Mouse (Mus musculus): Measurements from ENCODE around the gene BC051019. TPM values are rescaled to one million over a fixed set of nuclear protein-coding genes. Genes with fewer than 3 reads are reported as not detected.
A peak's percentile ranks its signal among the peaks of the same experiment; 100 is the strongest.

Gene BC051019
- polyA plus RNA-seq, 1 experiment: not detected

- TF ChIP-seq GATA1 (IDR thresholded peaks at IDR 0.05; ENCODE audit: low read length) (no peak), TAL1 (IDR thresholded peaks at IDR 0.05; ENCODE audit: low read length) (no peak)
- H3K36me3 ChIP-seq (ENCODE audit: control insufficient read depth): peaks cover 23% of the 10 kb centered on the region
- peak overlapping the region; percentile 68 for H3K4me3 ChIP-seq (replicated peaks)
- peaks cover 50% of the 10 kb centered on the region for H3K4me1 ChIP-seq (ENCODE audit: control insufficient read depth)
- peaks cover 3% of the 10 kb centered on the region; the same call in 1 of the 2 replicates for H3K9me3 ChIP-seq (ENCODE audit: control insufficient read depth, low read length)
- peaks cover 6% of the 10 kb centered on the region; the same call in 1 of the 2 replicates for H3K27me3 ChIP-seq (ENCODE audit: control insufficient read depth)
These were observed 20.9 kb downstream of the BC051019 start for GRCm38 (mm10) chr7:109702721-109703120.

DNA sequence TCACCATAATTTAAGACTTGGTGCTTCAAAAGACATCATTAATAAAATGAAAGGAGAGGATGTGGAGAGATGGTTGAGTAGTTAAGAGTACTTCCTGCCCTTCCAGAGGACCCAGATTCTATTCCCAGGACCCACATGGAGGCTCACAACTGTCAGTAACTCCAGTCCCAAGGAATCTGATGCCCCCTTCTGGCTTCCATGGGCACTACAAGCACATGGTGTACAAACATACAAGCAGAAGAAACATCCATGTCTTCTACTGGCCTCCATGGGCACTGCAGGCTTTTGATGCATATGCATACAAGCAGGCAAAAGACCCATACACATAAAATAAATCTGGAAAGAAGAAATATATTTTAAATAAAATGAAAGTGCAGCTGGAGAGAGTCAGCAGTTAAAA lies 23.4 kb downstream of the BC051019 start:
- H3K36me3 ChIP-seq (ENCODE audit: control insufficient read depth): peaks cover under 1% of the 10 kb centered on the region; the same call in 1 of the 2 replicates
- peaks cover 27% of the 10 kb centered on the region for H3K4me1 ChIP-seq (ENCODE audit: control insufficient read depth)
- H3K27me3 ChIP-seq (ENCODE audit: control insufficient read depth): peaks cover 6% of the 10 kb centered on the region; the same call in 1 of the 2 replicates
- H3K9me3 ChIP-seq (ENCODE audit: control insufficient read depth, low read length): peaks cover 3% of the 10 kb centered on the region; the same call in 1 of the 2 replicates
- no peak overlapping the region for H3K4me3 ChIP-seq (replicated peaks)
- TF ChIP-seq GATA1 (IDR thresholded peaks at IDR 0.05; ENCODE audit: low read length) (no peak), TAL1 (IDR thresholded peaks at IDR 0.05; ENCODE audit: low read length) (no peak)

- Histone ChIP-seq H3K4me3 (replicated peaks) (no peak overlapping the region), H3K27me3 (ENCODE audit: control insufficient read depth) (no peaks in the 10 kb centered on the region), H3K36me3 (ENCODE audit: control insufficient read depth) (no peaks in the 10 kb centered on the region), H3K9me3 (ENCODE audit: control insufficient read depth, low read length) (no peaks in the 10 kb centered on the region), H3K4me1 (ENCODE audit: control insufficient read depth) (no peaks in the 10 kb centered on the region)
- TF ChIP-seq GATA1 (IDR thresholded peaks at IDR 0.05; ENCODE audit: low read length): no peak
- no peak for TF ChIP-seq TAL1 (IDR thresholded peaks at IDR 0.05; ENCODE audit: low read length)
These were observed 28.3 kb downstream of the BC051019 start for GRCm38 (mm10) chr7:109695339-109695726.

DNA sequence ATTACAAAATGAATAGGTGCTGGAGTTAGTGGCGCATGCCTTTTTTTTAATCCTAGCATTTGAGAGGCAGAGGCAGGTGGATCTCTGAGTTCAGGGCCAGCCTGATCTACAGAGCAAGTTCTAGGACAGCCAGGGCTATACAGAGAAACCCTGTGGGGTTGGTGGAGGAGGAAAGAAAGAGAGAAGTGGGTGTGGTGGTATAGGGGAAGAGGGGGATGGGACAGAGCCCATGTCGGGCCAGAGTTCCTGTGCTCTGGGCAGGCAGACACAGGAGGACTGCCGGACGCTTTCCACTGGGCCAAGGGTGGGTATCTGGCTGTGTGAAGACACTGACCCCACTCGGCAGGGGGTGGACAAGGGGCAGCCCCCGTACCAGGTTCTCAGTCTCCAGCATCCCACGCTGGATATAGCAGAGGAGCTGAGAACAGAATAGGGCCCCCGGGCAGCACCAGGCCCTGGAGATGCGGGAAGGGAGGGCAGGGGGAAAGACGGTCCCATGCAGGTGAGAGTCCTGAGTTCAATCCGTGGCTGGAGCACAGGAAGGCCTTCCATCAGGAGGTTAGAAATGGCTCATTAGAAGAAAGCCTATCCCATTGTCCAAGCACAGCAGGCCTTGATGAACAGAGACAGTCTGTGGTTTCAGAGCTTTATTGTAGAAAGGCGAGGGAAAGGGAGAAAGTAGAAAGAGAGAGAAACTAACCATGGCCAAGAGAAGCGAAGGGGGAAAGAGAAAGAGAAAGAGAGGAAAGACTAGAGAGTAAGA lies 28.9 kb downstream of the BC051019 start:
- Histone ChIP-seq H3K36me3 (ENCODE audit: control insufficient read depth) (no peaks in the 10 kb centered on the region), H3K9me3 (ENCODE audit: control insufficient read depth, low read length) (no peaks in the 10 kb centered on the region), H3K4me3 (replicated peaks) (no peak overlapping the region), H3K4me1 (ENCODE audit: control insufficient read depth) (no peaks in the 10 kb centered on the region), H3K27me3 (ENCODE audit: control insufficient read depth) (no peaks in the 10 kb centered on the region)
- TF ChIP-seq GATA1 (IDR thresholded peaks at IDR 0.05; ENCODE audit: low read length) (no peak), TAL1 (IDR thresholded peaks at IDR 0.05; ENCODE audit: low read length) (no peak)

DNA sequence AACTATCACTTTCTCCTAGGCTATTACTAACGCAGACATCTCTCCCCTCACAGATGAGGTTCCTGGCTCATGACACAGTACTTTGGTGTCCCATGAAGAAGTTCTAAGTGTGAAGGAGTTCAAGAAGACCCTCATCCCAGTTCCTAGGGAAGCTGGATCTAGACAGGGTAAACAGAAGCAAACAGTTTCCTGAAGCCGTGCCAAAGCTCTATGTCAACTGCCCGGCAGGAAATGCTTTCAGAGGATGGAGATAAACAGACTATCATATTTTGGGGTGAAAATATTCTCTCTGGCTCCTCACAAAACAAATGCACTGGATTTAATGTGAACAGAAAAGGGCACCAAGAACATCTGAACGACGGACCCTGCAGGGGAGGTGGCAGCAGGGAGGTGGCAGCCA lies 32.7 kb downstream of the BC051019 start:
- H3K4me3 ChIP-seq (replicated peaks): no peak overlapping the region
- TF ChIP-seq TAL1 (IDR thresholded peaks at IDR 0.05; ENCODE audit: low read length) (no peak), GATA1 (IDR thresholded peaks at IDR 0.05; ENCODE audit: low read length) (no peak)

DNA sequence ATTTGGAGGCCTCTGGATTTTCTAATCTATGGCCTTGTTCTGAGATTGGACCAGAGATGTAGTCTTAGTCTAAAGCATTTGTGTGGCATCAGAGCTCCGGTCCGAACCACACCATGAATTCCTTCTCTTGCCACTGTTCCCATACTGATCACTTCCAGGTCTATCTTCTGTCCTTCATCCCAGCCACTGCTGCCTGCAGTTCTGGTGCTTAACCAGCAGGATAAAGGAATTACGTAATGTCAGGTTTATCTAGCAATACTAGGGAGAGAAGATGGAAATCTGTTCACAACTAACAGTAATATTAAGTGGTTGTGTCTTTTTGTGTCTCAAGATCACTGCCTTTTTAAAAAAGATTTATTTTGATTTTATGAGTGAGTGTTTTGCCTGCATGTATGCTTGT lies 33.5 kb downstream of the BC051019 start:
- Histone ChIP-seq H3K27me3 (ENCODE audit: control insufficient read depth) (no peaks in the 10 kb centered on the region), H3K4me3 (replicated peaks) (no peak overlapping the region), H3K4me1 (ENCODE audit: control insufficient read depth) (no peaks in the 10 kb centered on the region), H3K9me3 (ENCODE audit: control insufficient read depth, low read length) (no peaks in the 10 kb centered on the region), H3K36me3 (ENCODE audit: control insufficient read depth) (no peaks in the 10 kb centered on the region)
- TF ChIP-seq TAL1 (IDR thresholded peaks at IDR 0.05; ENCODE audit: low read length) (no peak), GATA1 (IDR thresholded peaks at IDR 0.05; ENCODE audit: low read length) (no peak)

More for the DNA sequence above, 32.7 kb downstream of the BC051019 start:
- H3K4me1 ChIP-seq (ENCODE audit: control insufficient read depth): no peaks in the 10 kb centered on the region
- no peaks in the 10 kb centered on the region for H3K27me3 ChIP-seq (ENCODE audit: control insufficient read depth)
- no peaks in the 10 kb centered on the region for H3K36me3 ChIP-seq (ENCODE audit: control insufficient read depth)
- H3K9me3 ChIP-seq (ENCODE audit: control insufficient read depth, low read length): no peaks in the 10 kb centered on the region

DNA sequence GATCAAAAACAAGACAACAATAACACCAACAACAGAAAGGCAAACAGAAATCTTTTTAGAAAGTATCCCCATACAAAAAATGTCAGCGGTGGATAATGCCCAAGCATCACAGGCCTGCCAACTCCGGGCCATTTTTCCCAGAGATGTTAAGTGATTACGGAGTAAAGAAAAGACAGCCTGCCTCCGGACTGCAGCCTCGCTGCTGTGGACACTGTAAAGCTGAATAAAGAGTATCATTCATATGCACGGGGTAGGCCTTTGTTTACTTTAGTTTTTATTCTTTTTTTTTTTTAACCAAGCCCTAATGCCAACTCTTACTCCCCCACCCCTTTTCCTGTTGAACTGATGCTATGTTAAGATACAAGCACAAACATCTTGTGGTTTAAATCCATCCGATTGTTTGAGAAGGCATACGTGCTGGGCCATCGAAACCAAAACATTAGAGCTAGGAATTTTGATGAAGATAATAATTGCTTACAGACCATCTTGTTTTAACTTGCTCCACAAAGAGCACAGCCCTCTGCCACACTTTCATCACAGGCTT lies 37.0 kb downstream of the BC051019 start:
- no peaks in the 10 kb centered on the region for H3K4me1 ChIP-seq (ENCODE audit: control insufficient read depth)
- H3K27me3 ChIP-seq (ENCODE audit: control insufficient read depth): no peaks in the 10 kb centered on the region
- TF ChIP-seq GATA1 (IDR thresholded peaks at IDR 0.05; ENCODE audit: low read length) (no peak), TAL1 (IDR thresholded peaks at IDR 0.05; ENCODE audit: low read length) (no peak)
- no peaks in the 10 kb centered on the region for H3K36me3 ChIP-seq (ENCODE audit: control insufficient read depth)
- no peak overlapping the region for H3K4me3 ChIP-seq (replicated peaks)
- H3K9me3 ChIP-seq (ENCODE audit: control insufficient read depth, low read length): no peaks in the 10 kb centered on the region

DNA sequence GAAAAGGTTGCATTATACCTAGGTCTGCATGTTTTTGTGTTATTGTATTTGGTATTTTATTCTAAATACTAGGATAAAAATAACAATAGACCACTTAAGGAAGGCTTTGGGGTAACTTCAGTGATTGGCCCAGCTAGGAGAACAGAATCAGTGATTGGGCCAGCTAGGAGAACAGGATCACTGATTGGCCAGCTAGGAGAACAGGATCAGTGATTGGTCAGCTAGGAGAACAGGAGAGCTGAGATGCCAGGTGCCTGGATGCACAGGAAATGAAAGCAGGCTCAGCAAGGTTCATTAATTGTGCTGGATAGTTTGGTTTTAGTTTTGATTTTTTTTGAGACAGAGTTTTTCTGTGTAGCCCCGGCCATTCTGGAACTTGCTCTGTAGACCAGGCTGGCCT lies 42.8 kb downstream of the BC051019 start:
- Histone ChIP-seq H3K4me1 (ENCODE audit: control insufficient read depth) (no peaks in the 10 kb centered on the region), H3K36me3 (ENCODE audit: control insufficient read depth) (no peaks in the 10 kb centered on the region), H3K27me3 (ENCODE audit: control insufficient read depth) (no peaks in the 10 kb centered on the region), H3K9me3 (ENCODE audit: control insufficient read depth, low read length) (no peaks in the 10 kb centered on the region), H3K4me3 (replicated peaks) (no peak overlapping the region)
- TF ChIP-seq TAL1 (IDR thresholded peaks at IDR 0.05; ENCODE audit: low read length) (no peak), GATA1 (IDR thresholded peaks at IDR 0.05; ENCODE audit: low read length) (no peak)

DNA sequence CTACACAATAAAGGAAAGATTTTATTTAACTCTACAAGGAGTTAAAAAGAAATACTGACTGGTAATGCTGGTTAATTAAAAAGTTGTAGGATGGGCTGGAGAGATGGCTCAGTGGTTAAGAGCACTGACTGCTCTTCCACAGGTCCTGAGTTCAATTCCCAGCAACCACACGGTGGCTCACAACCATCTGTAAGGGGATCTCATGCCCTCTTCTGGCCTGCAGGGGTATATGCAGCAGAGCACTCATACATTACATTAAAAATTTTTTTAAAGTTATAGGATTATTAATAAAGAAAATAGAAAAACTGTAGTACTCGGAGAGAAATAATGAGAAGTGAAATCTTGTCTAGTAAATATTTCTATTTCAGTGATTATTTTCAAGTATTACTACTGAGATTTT lies 43.4 kb downstream of the BC051019 start:
- Histone ChIP-seq H3K36me3 (ENCODE audit: control insufficient read depth) (no peaks in the 10 kb centered on the region), H3K4me1 (ENCODE audit: control insufficient read depth) (no peaks in the 10 kb centered on the region), H3K27me3 (ENCODE audit: control insufficient read depth) (no peaks in the 10 kb centered on the region), H3K4me3 (replicated peaks) (no peak overlapping the region), H3K9me3 (ENCODE audit: control insufficient read depth, low read length) (no peaks in the 10 kb centered on the region)
- TF ChIP-seq GATA1 (IDR thresholded peaks at IDR 0.05; ENCODE audit: low read length) (no peak), TAL1 (IDR thresholded peaks at IDR 0.05; ENCODE audit: low read length) (no peak)

All from erythroblast, embryonic 14.5 days (primary cell).